Mouse (Mus musculus) CD4-positive, CD25-positive, alpha-beta regulatory T cell, adult 4 months (primary cell): ENCODE measurements around the gene Csnk2a1. TPM values are rescaled to one million over a fixed set of nuclear protein-coding genes. Genes with fewer than 3 reads are reported as not detected.

Source experiments
- ATAC-seq: one replicate; pipeline ENCODE4 v1.8.0; 2017
- polyA plus RNA-seq, 2 experiments: library from polyadenylated mRNA; unstranded; fragments of 100-300 nt; shearing (Covaris generic); gene quantifications; one replicate each; pipeline ENCODE4 v1.2.1; 2017

Gene Csnk2a1
- polyA plus RNA-seq, 2 experiments from 2014 or later: 65.7 to 107 TPM

- no peak for ATAC-seq
Observed at GRCm38 (mm10) chr2:152324842-152325241, 98.2 kb downstream of the Csnk2a1 start.

GRCm38 (mm10) chr2:152326157-152326556, 99.5 kb downstream of the Csnk2a1 start:
- ATAC-seq: no peak

GRCm38 (mm10) chr2:152326654-152327053, 100.0 kb downstream of the Csnk2a1 start:
- no peak for ATAC-seq

- ATAC-seq: no peak
Observed at GRCm38 (mm10) chr2:152327980-152328379, 101.3 kb downstream of the Csnk2a1 start.

- ATAC-seq: no peak
Observed at GRCm38 (mm10) chr2:152330858-152331423, 104.3 kb downstream of the Csnk2a1 start.

Other genes starting within 250 kb of the Csnk2a1 start
- 10 to 100 TPM; 16.2 to 31.3 TPM for gene Fam110a, start 246.6 kb upstream of the Csnk2a1 start, polyA plus RNA-seq
- 10 to 100 TPM in 1 of 2 experiments, 1 to 10 TPM in 1; 8.6 to 16.0 TPM for gene Slc52a3, start 230.3 kb upstream of the Csnk2a1 start, polyA plus RNA-seq
- not detected for gene Scrt2, start 145.3 kb upstream of the Csnk2a1 start, polyA plus RNA-seq
- 1 to 10 TPM; 2.2 to 3.0 TPM for gene Srxn1, start 121.3 kb upstream of the Csnk2a1 start, polyA plus RNA-seq
- gene Tcf15, start 83.3 kb upstream of the Csnk2a1 start, polyA plus RNA-seq: not detected
- 10 to 100 TPM; 19.5 to 21.3 TPM for gene Tbc1d20, start 67.0 kb downstream of the Csnk2a1 start, polyA plus RNA-seq
- 10 to 100 TPM; 53.4 to 74.3 TPM for gene Rbck1, start 105.8 kb downstream of the Csnk2a1 start, polyA plus RNA-seq
- gene Trib3, start 117.2 kb downstream of the Csnk2a1 start, polyA plus RNA-seq: 1 to 10 TPM; 2.4 to 5.1 TPM
- gene Nrsn2, start 149.8 kb downstream of the Csnk2a1 start, polyA plus RNA-seq: not detected
- under 1 TPM; 0.32 to 0.73 TPM for gene Sox12, start 171.2 kb downstream of the Csnk2a1 start, polyA plus RNA-seq
- gene Zcchc3, start 188.2 kb downstream of the Csnk2a1 start, polyA plus RNA-seq: under 1 TPM; 0.57 to 0.75 TPM
- not detected for gene 6820408C15Rik, start 188.7 kb downstream of the Csnk2a1 start, polyA plus RNA-seq
- not detected for gene Defb23, start 237.8 kb downstream of the Csnk2a1 start, polyA plus RNA-seq